Mouse (Mus musculus) spleen, postnatal 0 days (tissue): ENCODE data around the gene Papss2. TPM values are rescaled to one million over a fixed set of nuclear protein-coding genes. Genes with fewer than 3 reads are reported as not detected.

ENCODE experiments used
- polyA plus RNA-seq: library from polyadenylated mRNA; unstranded; fragments of >200 nt; fragmentation: Nextera tagmentation; extraction: Ambion mirVana; gene quantifications from 2 replicates; pipeline ENCODE4 v1.2.1, GENCODE M21; 2015

Papss2 gene
- 1.8 and 3.4 TPM in 2 replicates for polyA plus RNA-seq

DNA sequence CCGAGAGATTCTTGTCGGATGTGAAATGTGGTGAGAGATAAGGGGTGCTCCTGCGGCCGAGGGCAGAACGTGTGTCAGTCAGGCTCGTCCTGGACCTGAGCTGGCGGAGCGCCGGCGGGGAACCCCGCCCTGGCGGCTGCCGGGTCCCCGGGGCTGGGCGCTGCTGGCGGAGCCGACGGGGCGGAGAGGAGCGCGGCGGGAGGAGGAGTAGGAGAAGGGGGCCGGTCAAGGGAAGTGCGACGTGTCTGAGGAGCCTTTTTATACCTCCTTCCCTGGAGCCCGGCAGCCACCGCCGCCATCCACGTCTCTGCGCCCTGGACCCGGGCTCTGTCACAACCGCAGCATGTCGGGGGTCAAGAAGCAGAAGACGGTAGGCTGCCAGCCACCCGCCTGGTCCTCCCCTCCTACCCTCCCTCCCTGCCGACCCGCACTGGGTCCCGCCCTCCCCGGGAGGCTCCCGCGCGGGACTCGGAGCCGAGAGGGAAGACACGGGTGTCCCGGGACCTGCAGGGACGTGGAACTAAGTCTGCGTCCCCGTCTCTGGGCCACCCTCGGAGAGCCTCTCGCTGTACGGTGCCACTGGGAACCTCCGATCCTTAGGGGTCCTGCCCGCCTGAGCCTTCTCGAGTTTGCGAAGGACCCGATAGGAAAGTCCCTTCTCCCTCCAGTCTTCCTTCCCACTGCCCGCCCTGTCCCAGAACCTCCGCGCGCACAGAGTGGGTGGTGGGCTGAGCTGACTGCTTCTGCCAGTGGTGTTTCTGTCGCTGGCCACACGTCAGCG, at the start of gene Papss2:
Gene Papss2 (plus strand): TSS at position 285 of the 781 bp plus-strand sequence.

Other genes with a start within 250 kb of the Papss2 start
- 29.6 and 34.3 TPM in 2 replicates for gene Sgms1, start 206.1 kb upstream of the Papss2 start, polyA plus RNA-seq
- 125 and 134 TPM in 2 replicates for gene Rpl9-ps6, start 129.2 kb upstream of the Papss2 start, polyA plus RNA-seq
- 143 and 161 TPM in 2 replicates for gene Minpp1, start 110.0 kb upstream of the Papss2 start, polyA plus RNA-seq
- gene Atad1, start 144.0 kb downstream of the Papss2 start, polyA plus RNA-seq = 22.3 and 24.9 TPM in 2 replicates
- gene Pten, start 161.7 kb downstream of the Papss2 start, polyA plus RNA-seq = 9.7 and 10.3 TPM in 2 replicates